Mouse (Mus musculus) retina, postnatal 1 day (tissue): ENCODE measurements around the gene Mitf.

Experiments
- DNase-seq: peaks from one replicate; pipeline ENCODE4 v3.0.0-alpha.2; 2012

The Mitf gene

DNA sequence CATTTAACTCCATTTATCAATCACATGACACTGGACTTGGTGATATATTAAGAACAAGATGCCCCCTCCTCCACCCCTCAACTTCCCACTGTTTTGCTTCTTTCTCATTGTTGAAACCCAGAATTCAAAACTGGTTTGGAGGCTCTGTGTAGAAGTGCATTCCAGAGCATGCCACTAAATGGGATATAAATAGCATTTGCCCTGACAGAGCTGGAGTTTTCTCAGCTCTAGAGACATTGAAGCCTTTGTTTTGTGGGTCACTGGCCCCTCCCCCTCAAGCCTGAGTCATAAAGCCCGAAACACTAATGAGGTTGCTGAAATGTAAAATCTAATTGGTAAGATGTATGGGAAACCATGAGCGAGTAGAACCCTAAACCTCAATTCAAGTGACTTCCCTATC lies 76.6 kb downstream of the Mitf start:
- DNase-seq, result peak; percentile 91

GRCm38 (mm10) chr6:97884971-97885370 lies 78.1 kb downstream of the Mitf start:
- no peak for DNase-seq

DNA sequence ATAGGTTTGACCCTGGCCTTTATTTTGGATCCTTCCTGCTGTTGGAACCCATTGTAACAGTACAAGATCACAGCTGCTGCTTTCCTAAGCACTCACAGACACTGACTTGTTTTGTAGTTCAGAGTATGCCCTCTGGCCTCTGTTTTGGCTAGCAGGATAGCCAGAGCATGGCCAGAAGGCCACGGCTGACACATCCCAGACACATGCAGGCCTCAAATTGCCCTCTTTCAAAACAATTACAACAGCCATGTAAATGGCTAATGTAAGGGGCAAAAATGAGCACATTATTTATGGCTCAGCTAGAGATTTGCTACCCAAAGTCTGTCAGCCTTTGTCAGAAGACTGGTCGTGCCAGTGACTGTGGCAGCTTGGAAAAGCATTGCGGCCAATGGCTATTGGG lies 78.8 kb downstream of the Mitf start:
- DNase-seq, result peak; percentile 10

DNA sequence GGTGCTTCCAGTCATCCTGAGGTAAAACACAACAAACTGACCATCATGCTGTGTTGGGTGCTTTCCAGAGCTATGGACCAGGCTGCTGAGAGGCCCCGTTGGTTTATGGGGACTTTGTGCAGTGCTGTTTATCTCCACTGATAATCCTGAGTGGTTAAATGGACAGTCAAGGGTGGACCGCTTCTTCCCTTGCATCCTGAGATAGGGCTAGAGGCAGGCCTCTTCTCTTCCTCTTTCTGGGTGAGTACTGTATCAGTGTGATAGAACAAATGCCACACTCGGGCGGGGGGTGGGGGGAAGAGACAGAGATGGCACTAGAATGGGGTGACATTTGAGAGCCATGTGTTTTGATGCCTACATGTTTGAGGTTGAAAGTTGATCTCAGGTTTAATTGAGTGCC lies 81.0 kb downstream of the Mitf start:
- no peak for DNase-seq

DNA sequence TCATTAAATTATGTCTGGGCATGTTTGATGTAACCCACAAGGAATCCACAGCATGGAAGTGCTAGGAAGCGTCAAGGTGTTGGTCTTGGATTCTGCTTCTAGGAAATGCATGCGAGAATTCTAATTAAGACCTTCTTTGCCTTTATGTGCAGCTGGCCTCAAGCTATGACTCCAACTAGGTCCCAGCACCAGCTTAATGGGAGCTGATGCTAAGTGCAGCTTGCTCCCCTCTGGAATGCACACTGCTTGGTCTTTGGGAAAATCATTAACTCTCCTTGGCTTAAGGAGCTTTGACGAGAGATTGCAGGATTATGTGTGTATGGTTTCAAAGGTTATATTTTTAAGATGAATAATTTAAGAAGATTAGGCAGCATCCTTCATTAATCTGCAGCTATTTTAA lies 81.7 kb downstream of the Mitf start:
- DNase-seq, result peak; percentile 15

DNA sequence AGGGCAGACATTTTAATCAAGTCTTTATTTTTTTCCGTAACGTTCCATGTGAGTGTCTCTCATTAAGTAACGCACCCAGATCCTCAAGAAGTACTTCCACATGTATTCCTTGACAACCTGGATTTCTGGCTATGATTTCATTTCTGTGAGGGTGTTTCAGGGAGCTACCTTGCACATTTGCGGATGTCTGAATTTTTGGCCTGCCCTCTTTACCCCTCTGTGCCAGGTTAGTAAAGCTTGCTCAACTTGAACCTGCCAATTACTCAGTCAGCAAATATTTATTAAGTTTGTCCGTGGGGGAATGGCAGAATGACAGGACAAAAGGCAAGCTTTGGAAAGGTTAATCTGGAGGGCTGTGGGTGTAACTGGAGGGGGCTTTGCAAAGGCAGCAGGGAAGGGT lies 86.7 kb downstream of the Mitf start:
- no peak for DNase-seq

- no peak for DNase-seq
Measured at GRCm38 (mm10) chr6:97897191-97897590, 90.3 kb downstream of the Mitf start.

- DNase-seq, result no peak
Measured at GRCm38 (mm10) chr6:97898085-97898484, 91.2 kb downstream of the Mitf start.

- no peak for DNase-seq
Measured at GRCm38 (mm10) chr6:97901561-97901960, 94.7 kb downstream of the Mitf start.

- DNase-seq, result no peak
Measured at GRCm38 (mm10) chr6:97902205-97902604, 95.4 kb downstream of the Mitf start.

GRCm38 (mm10) chr6:97914768-97915167 lies 107.9 kb downstream of the Mitf start:
- DNase-seq, result no peak

- DNase-seq, result no peak
Measured at GRCm38 (mm10) chr6:97916386-97916903, 109.6 kb downstream of the Mitf start.

DNA sequence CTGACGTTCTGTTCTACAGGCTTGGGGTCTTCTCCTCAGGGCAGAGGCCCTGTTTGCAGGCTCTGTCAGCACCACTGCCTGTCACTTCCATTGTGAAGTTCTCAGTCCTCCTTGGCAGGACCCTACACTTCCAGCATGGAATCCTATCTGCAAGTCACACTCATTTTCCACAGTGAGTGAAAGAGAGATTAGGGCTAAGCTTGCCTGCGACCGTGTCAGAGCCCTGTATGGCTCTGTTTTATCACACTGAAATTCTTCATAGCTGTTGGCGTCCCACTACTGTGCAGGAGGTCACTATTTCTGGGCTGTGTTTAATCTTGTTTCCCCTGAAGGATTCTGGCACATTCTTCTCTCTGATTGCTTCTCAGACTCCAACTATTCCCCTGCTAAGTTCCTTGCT lies 111.2 kb downstream of the Mitf start:
- no peak for DNase-seq

DNA sequence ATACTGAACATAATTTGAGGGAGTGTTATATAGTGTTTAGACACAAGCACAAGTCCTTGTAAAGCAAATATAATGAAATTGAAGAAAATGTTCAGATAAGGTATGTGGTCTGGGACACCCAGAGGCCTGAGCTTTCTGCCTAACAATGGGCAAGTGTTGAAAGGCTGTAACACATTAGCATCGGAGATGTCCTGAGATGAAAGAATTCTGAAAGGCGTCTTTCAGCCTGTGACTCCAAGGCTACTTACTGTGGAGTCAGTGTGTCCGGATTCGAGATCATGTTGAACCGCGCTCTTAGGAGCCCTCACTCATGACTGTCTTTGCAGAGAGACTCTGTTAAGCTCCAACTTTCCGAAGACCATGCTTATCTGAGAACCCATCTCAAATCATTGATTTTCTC lies 111.6 kb downstream of the Mitf start:
- DNase-seq, result no peak

- DNase-seq, result no peak
Measured at GRCm38 (mm10) chr6:97919287-97919686, 112.4 kb downstream of the Mitf start.

GRCm38 (mm10) chr6:97921591-97921990 lies 114.7 kb downstream of the Mitf start:
- no peak for DNase-seq

GRCm38 (mm10) chr6:97924221-97924620 lies 117.4 kb downstream of the Mitf start:
- no peak for DNase-seq

DNA sequence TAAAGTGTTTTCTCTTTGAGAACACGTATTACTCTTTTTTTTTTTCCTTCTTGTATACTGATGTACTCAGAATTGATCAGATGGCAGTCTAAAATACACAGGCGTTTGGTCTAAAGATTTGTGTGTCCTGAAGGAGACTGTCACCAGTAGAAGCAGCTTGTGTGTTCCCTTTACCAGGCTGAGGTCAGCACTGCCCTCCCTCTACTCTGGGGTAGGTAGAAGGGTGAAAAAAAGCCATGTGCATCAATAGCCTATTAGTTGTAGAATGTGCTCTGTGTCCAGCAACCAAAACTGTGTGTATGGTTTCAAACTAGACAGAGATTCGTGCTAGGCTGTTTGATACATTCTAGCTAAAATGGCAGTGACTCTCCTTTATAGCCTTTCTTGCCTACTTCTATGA lies 122.2 kb downstream of the Mitf start:
- DNase-seq, result no peak

DNA sequence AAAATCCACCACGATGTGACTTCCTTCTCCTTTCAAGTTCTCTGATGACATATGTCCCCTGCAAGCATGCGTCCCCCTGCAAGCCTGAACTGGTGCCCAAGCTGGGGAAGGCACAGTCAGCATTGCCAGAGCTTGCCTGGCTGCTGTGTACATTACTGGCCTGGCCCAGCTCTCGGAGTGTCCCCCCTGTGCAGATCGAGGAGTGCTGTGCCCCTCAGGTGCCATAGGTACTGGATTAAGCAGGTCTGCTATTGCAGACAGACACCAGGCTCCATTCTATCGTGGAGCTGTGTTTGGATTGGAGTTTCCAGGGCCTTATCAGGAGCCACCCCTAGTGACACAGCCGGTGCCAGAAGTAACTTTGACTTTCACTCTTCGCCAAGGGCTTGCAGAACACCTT lies 122.6 kb downstream of the Mitf start:
- DNase-seq, result no peak

DNA sequence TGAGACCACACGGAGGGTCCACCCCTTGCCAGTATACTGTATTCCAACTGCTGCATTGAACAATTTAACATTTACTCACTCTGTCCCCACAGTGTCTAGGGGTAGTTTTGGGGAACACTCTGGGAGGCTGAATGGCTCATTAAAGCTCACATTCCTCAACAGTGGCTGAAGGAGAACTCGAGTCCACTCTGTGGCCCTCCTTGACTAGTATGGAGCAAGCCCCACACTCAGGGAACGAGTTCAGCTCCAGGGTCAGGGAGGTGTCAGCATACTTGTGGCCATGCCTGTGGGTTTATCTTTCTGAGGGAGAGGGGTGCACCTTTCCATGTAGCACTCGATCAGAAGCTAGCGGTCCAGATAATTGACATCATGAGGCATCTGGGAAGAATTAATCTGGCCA lies 130.3 kb downstream of the Mitf start:
- no peak for DNase-seq

DNA sequence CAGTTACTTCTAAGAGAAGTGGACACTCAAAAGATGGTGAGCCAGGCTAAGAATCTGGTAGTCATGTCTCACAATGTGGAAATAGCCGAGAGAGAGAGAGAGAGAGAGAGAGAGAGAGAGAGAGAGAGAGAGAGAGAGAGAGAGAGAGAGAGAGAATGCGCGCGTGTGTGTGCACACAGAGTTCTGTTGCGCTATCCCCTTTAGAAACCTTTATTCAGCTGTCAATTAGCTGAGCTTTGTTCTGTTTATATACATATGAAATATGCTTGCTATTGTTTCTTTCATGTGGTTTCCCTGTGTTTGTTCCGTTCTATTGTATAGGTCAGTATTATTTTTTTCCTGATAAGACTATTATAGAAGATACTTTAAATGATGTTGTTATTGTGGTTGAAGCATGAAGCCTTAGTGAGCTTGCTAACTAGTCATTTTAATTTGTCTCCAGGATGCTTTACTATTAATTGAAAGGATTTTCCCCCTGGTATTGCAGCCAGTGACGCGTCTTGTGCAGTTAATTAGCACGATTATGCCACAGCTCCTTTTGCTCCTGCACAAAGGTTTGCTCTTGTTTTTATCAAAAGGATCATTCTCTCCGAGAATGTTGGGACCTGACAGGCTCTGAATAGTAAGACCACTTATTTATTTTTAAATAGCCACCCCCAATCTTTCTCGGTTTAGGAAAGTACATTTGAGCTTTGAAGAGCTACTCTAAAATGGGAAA lies 131.2 kb downstream of the Mitf start:
- DNase-seq, result peak; percentile 74

GRCm38 (mm10) chr6:97940916-97941315 lies 134.1 kb downstream of the Mitf start:
- peak; percentile 83 for DNase-seq

- DNase-seq, result peak; percentile 39
Measured at GRCm38 (mm10) chr6:97950033-97950881, 143.4 kb downstream of the Mitf start.

DNA sequence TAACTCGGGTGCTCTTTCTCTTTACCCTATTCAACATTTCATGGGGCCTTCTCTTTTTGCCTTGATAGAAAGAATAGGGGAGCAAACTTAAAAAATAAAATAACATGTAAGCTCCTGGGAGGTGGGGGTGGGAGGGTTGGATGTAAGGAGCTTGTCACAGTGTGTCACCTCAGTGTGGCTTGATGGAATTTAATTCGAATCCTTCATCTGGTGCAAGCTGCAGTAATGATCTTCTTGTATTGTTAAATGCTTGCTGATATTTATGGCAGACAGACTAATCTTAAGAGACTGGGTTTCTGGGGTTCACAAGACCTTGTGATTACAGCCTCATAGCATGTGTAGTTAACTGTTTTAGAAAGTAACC lies 144.0 kb downstream of the Mitf start:
- DNase-seq, result peak; percentile 15
